Mouse (Mus musculus): Measurements from ENCODE around the gene Olfr768. TPM values are rescaled to one million over a fixed set of nuclear protein-coding genes. Genes with fewer than 3 reads are reported as not detected.

Olfr768 gene
- not detected in 2 replicates for polyA plus RNA-seq (2021; fragmentation: Nextera tagmentation)
- long read RNA-seq, experiment 1: 0 reads
- long read RNA-seq, experiment 2: 0 reads

DNA sequence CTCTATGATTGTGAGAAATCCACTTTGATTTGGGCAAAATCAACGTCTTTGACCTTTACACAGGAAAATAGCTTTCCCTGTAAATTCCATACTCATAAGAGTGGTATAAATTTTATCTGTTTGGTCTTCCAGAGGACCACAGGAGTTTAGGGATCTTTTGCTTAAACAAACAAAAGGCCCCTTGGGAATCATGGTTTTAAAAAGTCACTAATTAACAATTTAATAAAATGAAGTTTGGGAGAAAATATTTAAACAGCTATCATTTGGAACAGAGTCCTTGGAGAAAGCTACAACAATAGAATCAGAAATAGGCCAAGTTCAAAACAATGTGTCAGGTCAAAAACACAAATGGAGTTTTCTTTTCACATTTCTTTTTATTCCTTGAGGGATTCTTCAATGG is at the start of gene Olfr768:
Gene Olfr768, minus strand, starts transcription at position 101 of the 400 bp plus-strand sequence.

DNA sequence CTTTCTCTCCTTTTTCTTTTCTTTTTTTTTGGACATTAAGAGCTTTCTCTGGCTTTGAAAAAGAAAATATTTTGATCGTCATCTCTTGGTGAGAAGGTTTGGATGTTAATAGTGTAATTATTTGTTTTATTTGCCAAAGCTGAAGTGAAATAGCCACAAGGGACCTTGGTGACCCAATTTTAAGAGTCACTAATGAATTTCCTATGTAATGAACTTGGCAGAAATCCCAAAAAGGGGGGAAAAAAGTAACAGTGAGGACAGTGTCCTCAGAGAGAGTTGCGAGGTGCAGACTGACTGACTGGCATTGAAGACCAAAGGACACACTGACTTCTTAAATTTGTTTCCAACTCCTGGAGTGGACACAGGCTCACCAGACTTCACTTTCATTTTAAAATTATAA is 39.7 kb upstream of the Olfr768 start, which contains the start of gene Olfr770:
Gene Olfr770, minus strand, starts transcription at position 101 of the 400 bp plus-strand sequence.

GRCm38 (mm10) chr10:129117761-129118160 is 18.6 kb upstream of the Olfr768 start, which contains the start of gene Olfr769:
Gene Olfr769, minus strand, starts transcription at chr10:129117861.

DNA sequence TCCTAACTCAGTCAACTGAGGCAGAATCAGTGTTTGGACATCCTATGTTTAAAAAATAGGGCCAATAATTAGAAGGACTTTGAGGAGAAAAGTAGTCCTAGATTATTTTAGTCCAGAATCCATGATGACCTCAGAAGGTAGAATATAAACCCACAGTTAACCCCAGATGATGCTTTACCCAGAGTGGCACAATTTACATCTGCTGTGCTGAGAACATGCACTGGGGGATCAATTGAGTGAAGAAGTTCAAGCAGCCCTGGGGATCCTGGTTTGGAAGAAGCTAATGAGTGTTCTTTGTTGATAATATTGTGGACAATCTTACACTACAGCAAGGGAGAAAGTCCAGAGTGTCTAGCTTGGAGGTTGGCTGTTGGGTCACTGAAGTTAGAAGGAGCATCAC is 16.4 kb downstream of the Olfr768 start, which contains the start of gene Olfr767:
Gene Olfr767, minus strand, starts transcription at position 101 of the 400 bp plus-strand sequence.

GRCm38 (mm10) chr10:129068877-129069276 is 30.3 kb downstream of the Olfr768 start, which contains the start of gene Olfr766-ps1:
Gene Olfr766-ps1, minus strand, starts transcription at chr10:129068977.

DNA sequence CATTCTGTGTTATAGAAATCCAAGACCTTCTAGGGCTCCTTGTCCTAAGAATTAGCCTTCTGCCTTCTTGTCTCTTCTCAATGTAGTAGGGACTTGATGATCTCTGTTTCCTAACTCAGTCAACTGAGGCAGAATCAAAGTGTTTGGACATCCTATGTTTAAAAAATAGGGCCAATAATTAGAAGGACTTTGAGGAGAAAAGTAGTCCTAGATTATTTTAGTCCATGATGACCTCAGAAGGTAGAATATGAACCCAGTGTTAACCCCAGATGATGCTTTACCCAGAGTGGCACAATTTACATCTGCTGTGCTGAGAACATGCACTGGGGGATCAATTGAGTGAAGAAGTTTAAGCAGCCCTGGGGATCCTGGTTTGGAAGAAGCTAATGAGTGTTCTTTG is 49.3 kb downstream of the Olfr768 start, which contains the start of gene Olfr765:
Gene Olfr765, minus strand, starts transcription at position 101 of the 400 bp plus-strand sequence.

Other genes with a start within 250 kb of the Olfr768 start
- 6.8 and 7.9 TPM in 2 replicates for gene Gdf11, start 207.7 kb downstream of the Olfr768 start, polyA plus RNA-seq (2021; fragmentation: Nextera tagmentation)
- gene Cd63, start 198.4 kb downstream of the Olfr768 start, polyA plus RNA-seq (2021; fragmentation: Nextera tagmentation): 190 and 257 TPM in 2 replicates
- 10.0 and 83.5 TPM in 2 replicates for gene Rdh5, start 176.5 kb downstream of the Olfr768 start, polyA plus RNA-seq (2021; fragmentation: Nextera tagmentation)
- gene Bloc1s1, start 175.3 kb downstream of the Olfr768 start, polyA plus RNA-seq (2021; fragmentation: Nextera tagmentation): 356 and 436 TPM in 2 replicates
- 3.7 and 4.6 TPM in 2 replicates for gene Itga7, start 165.6 kb downstream of the Olfr768 start, polyA plus RNA-seq (2021; fragmentation: Nextera tagmentation)
- not detected in 2 replicates for gene Mettl7b, start 138.4 kb downstream of the Olfr768 start, polyA plus RNA-seq (2021; fragmentation: Nextera tagmentation)
- not detected in 2 replicates for gene Olfr9, start 109.9 kb downstream of the Olfr768 start, polyA plus RNA-seq (2021; fragmentation: Nextera tagmentation)
- not detected in 2 replicates for gene Olfr763, start 88.6 kb downstream of the Olfr768 start, polyA plus RNA-seq (2021; fragmentation: Nextera tagmentation)
- not detected in 2 replicates for gene Olfr764-ps1, start 59.5 kb downstream of the Olfr768 start, polyA plus RNA-seq (2021; fragmentation: Nextera tagmentation)
- gene Olfr765, start 49.4 kb downstream of the Olfr768 start, polyA plus RNA-seq (2021; fragmentation: Nextera tagmentation): not detected in 2 replicates
- gene Olfr766-ps1, start 30.4 kb downstream of the Olfr768 start, polyA plus RNA-seq (2021; fragmentation: Nextera tagmentation): not detected in 2 replicates
- not detected in 2 replicates for gene Olfr767, start 16.5 kb downstream of the Olfr768 start, polyA plus RNA-seq (2021; fragmentation: Nextera tagmentation)
- gene Olfr769, start 18.5 kb upstream of the Olfr768 start, polyA plus RNA-seq (2021; fragmentation: Nextera tagmentation): not detected in 2 replicates
- gene Olfr770, start 39.6 kb upstream of the Olfr768 start, polyA plus RNA-seq (2021; fragmentation: Nextera tagmentation): not detected in 2 replicates
- gene Olfr771, start 65.4 kb upstream of the Olfr768 start, polyA plus RNA-seq (2021; fragmentation: Nextera tagmentation): not detected in 2 replicates
- not detected in 2 replicates for gene Olfr772, start 78.5 kb upstream of the Olfr768 start, polyA plus RNA-seq (2021; fragmentation: Nextera tagmentation)
- gene Olfr773, start 88.0 kb upstream of the Olfr768 start, polyA plus RNA-seq (2021; fragmentation: Nextera tagmentation): not detected in 2 replicates
- not detected in 2 replicates for gene Olfr774, start 136.8 kb upstream of the Olfr768 start, polyA plus RNA-seq (2021; fragmentation: Nextera tagmentation)
- not detected in 2 replicates for gene Olfr775, start 149.0 kb upstream of the Olfr768 start, polyA plus RNA-seq (2021; fragmentation: Nextera tagmentation)
- gene Olfr776, start 159.8 kb upstream of the Olfr768 start, polyA plus RNA-seq (2021; fragmentation: Nextera tagmentation): not detected in 2 replicates
- gene Olfr777, start 172.1 kb upstream of the Olfr768 start, polyA plus RNA-seq (2021; fragmentation: Nextera tagmentation): not detected in 2 replicates
- gene Olfr780, start 218.7 kb upstream of the Olfr768 start, polyA plus RNA-seq (2021; fragmentation: Nextera tagmentation): not detected in 2 replicates
- not detected in 2 replicates for gene Olfr781, start 229.5 kb upstream of the Olfr768 start, polyA plus RNA-seq (2021; fragmentation: Nextera tagmentation)
- not detected in 2 replicates for gene Olfr782, start 249.5 kb upstream of the Olfr768 start, polyA plus RNA-seq (2021; fragmentation: Nextera tagmentation)

Data from layer of hippocampus, adult 6 months (tissue).